Mouse (Mus musculus) neural tube, embryonic 11.5 days (tissue): ENCODE data around the gene Fhod1. TPM values are rescaled to one million over a fixed set of nuclear protein-coding genes. Genes with fewer than 3 reads are reported as not detected.
A peak's percentile ranks its signal among the peaks of the same experiment; 100 is the strongest.

Experiments
- ATAC-seq: fragments of 200-750 bp; cut with Nextera tagmentation; 2 replicates; pipeline ENCODE4 v1.8.0; 2017; ENCODE audit warnings: moderate number of reproducible peaks, mild to moderate bottlenecking, moderate TSS enrichment, moderate library complexity; ENCODE audit not compliant: insufficient read depth, low FRiP score, low TSS enrichment
- DNase-seq: peaks from one replicate; pipeline ENCODE4 v3.0.0-alpha.2; 2015; ENCODE audit warnings: low spot score
- H3K27ac ChIP-seq: fragments of 300-500 bp; sonication (generic); 2 replicates; pipeline ENCODE4 v1.5.1; 2014; ENCODE audit warnings: low read depth, mild to moderate bottlenecking, low read length
- H3K27me3 ChIP-seq: fragments of 300-500 bp; sonication (generic); 2 replicates; pipeline ENCODE4 v1.6.1; 2014; ENCODE audit warnings: mild to moderate bottlenecking, low read length, mixed read lengths; ENCODE audit not compliant: control insufficient read depth, insufficient read depth
- H3K36me3 ChIP-seq: fragments of 300-500 bp; sonication (generic); 2 replicates; pipeline ENCODE4 v1.6.1; 2014; ENCODE audit warnings: mild to moderate bottlenecking, low read length, moderate library complexity, mixed read lengths; ENCODE audit not compliant: control insufficient read depth, insufficient read depth
- H3K4me1 ChIP-seq: fragments of 300-500 bp; sonication (generic); 2 replicates; pipeline ENCODE4 v1.6.1; 2014; ENCODE audit warnings: low read length, mixed read lengths; ENCODE audit not compliant: control insufficient read depth, insufficient read depth
- H3K4me2 ChIP-seq: fragments of 300-500 bp; sonication (generic); 2 replicates; pipeline ENCODE4 v1.6.1; 2014; ENCODE audit warnings: low read depth, mild to moderate bottlenecking, moderate library complexity
- H3K4me3 ChIP-seq: fragments of 300-500 bp; sonication (generic); 2 replicates; pipeline ENCODE4 v1.5.1; 2014; ENCODE audit warnings: low read depth, low read length
- H3K9ac ChIP-seq: fragments of 300-500 bp; sonication (generic); 2 replicates; pipeline ENCODE4 v1.6.1; 2014; ENCODE audit warnings: mild to moderate bottlenecking, low read length
- H3K9me3 ChIP-seq: fragments of 300-500 bp; sonication (generic); 2 replicates; pipeline ENCODE4 v1.6.1; 2016; ENCODE audit warnings: low read length; ENCODE audit not compliant: control insufficient read depth
- WGBS: fragments of 180-500 bp; shearing (Covaris S2); extraction: QIAGEN DNeasy Blood & Tissue Kit; methylation state at CpG from one replicate; pipeline ENCODE4 v1.1.7; 2014; 5-methylcytosine and 5-hydroxymethylcytosine counted together
- polyA plus RNA-seq: library from polyadenylated mRNA; unstranded; fragments of >200 nt; fragmentation: Nextera tagmentation; extraction: Ambion mirVana; gene quantifications from 2 replicates; pipeline ENCODE4 v1.2.1, GENCODE M21; 2014

Fhod1 gene
- polyA plus RNA-seq, 1 experiment from 2014 or later = 1.8 TPM

DNA sequence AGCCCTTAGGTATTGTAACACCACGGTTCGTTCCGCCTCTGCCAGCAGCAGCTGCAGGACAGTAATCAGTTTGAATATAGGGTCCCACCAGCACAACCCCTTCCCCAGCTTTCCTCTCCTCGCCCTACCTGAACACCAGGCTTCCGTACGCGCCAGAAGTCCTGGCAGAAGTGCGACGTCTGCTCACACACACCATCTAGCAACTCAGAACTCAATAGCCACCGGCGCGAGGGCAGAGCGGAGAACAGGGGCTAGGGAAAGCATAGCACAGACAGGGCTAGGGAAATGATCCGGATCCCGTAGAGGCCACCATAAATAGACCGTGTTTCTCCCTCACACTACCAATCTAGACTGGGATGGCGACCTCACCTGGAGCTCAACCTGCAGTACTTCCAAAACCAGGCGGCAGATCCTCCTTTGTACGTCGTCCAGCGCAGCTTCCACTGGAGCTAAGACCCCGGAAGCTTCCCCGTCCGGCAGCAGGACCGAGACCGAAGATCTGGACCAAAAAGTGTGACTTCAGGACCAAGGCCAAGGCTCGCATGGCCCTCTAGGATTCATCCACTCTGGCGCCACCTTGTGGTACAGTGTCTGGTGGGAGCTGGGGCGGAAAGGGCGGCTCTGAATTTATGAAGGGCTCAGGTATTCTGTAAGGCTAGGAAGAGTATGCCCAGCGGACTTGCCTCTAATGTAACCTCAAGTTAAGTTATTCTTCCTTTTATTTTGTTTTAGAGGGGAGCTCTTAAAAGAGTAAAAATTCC is 57.0 kb downstream of the Fhod1 start:
- Histone ChIP-seq H3K9me3 (no peaks in the 10 kb centered on the region), H3K4me2 (peak overlapping the region; percentile 74), H3K4me3 (peak overlapping the region; percentile 47; the same call in 1 of the 2 replicates), H3K27me3 (peaks cover 11% of the 10 kb centered on the region), H3K9ac (no peak overlapping the region), H3K27ac (no peak overlapping the region), H3K4me1 (0 out of 2 replicates have a peak, but pooled peaks cover 10% of the 10 kb centered on the region), H3K36me3 (no peaks in the 10 kb centered on the region)
- ATAC-seq = no peak
- 9% methylated on average over 31 of the region's 31 CpGs for WGBS
- DNase-seq = peak; percentile 91

DNA sequence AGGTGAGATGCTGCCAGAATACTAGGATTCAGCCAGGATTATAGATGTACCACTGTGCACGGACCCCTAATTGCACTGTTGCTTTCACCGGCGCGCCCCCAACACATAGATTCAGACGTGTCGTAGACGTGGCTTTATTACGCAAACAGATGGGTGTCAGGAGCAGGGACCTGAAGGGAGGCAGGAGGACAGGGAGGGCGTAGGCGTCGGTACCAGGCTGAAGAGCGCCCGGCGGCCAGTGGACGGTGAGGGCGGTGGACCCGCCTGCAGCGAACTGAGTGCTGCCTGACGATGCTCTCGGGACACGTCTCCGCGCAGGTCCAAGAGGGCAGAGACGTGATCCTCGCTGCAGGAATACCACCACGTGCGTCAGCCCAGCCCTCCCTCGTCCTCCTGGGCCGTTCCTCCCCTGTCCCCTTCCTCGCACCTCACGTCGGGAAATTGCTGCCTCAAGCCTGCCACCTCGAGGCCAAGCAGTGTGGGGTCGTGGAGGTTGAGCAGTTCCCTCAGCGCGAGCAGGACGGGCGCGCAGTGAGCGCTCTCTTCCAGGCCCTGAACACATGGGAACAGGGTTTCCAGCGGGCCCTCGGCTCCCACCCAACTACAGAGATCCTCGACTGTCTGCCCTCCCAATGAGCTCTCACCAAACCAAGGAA is 57.8 kb downstream of the Fhod1 start, which contains the start of gene 4931428F04Rik:
Gene 4931428F04Rik (minus strand): TSS at position 60 of the 656 bp plus-strand sequence.
- Histone ChIP-seq H3K4me1 (0 out of 2 replicates have a peak, but pooled peaks cover 10% of the 10 kb centered on the region), H3K4me3 (peak within 1 kb of the TSS; percentile 47), H3K9ac (peak within 1 kb of the TSS; percentile 72), H3K27me3 (peaks cover 11% of the 10 kb centered on the region), H3K27ac (peak within 1 kb of the TSS; percentile 67), H3K4me2 (peak within 1 kb of the TSS; percentile 74), H3K36me3 (no peaks in the 10 kb centered on the region), H3K9me3 (no peaks in the 10 kb centered on the region)
- DNase-seq (peak; percentile 72), ATAC-seq (peak; percentile 24)
- 2% methylated on average over 38 of the region's 43 CpGs for WGBS

- Histone ChIP-seq H3K4me2 (peak overlapping the region; percentile 74), H3K36me3 (no peaks in the 10 kb centered on the region), H3K9me3 (no peaks in the 10 kb centered on the region), H3K9ac (peak overlapping the region; percentile 72), H3K27me3 (peaks cover 11% of the 10 kb centered on the region), H3K4me1 (0 out of 2 replicates have a peak, but pooled peaks cover 10% of the 10 kb centered on the region), H3K27ac (peak overlapping the region; percentile 67), H3K4me3 (peak overlapping the region; percentile 47)
- under 1% methylated on average over 53 of the region's 53 CpGs for WGBS
- DNase-seq = peak; percentile 98
- ATAC-seq = peak; percentile 93
Measured at GRCm38 (mm10) chr8:105288958-105289732, 58.6 kb downstream of the Fhod1 start.

GRCm38 (mm10) chr8:105288231-105288630 is 59.5 kb downstream of the Fhod1 start:
- Histone ChIP-seq H3K4me1 (0 out of 2 replicates have a peak, but pooled peaks cover 10% of the 10 kb centered on the region), H3K9ac (peak overlapping the region; percentile 46), H3K4me2 (peak overlapping the region; percentile 74), H3K9me3 (no peaks in the 10 kb centered on the region), H3K27ac (no peak overlapping the region), H3K36me3 (no peaks in the 10 kb centered on the region), H3K4me3 (peak overlapping the region; percentile 47), H3K27me3 (peaks cover 11% of the 10 kb centered on the region)
- ATAC-seq (no peak), DNase-seq (no peak)
- 86% methylated on average over 5 of the region's 5 CpGs for WGBS

- H3K4me2 ChIP-seq = peak overlapping the region; percentile 7; the same call in 1 of the 2 replicates
- ATAC-seq (no peak), DNase-seq (no peak)
- peaks cover 11% of the 10 kb centered on the region for H3K27me3 ChIP-seq
- 0 out of 2 replicates have a peak, but pooled peaks cover 10% of the 10 kb centered on the region for H3K4me1 ChIP-seq
- H3K9me3 ChIP-seq = no peaks in the 10 kb centered on the region
- no peak overlapping the region for H3K27ac ChIP-seq
- H3K4me3 ChIP-seq = no peak overlapping the region
- no peak overlapping the region; the same call in 1 of the 2 replicates for H3K9ac ChIP-seq
- 0 out of 2 replicates have a peak, but pooled peaks cover 2% of the 10 kb centered on the region for H3K36me3 ChIP-seq
- 88% methylated on average over 4 of the region's 4 CpGs for WGBS
Measured at GRCm38 (mm10) chr8:105286907-105287306, 60.8 kb downstream of the Fhod1 start.

- no peak for ATAC-seq
- no peak overlapping the region for H3K9ac ChIP-seq
- H3K4me2 ChIP-seq = no peak overlapping the region
- H3K4me3 ChIP-seq = no peak overlapping the region
- H3K27me3 ChIP-seq = peaks cover 10% of the 10 kb centered on the region
- DNase-seq = no peak
- H3K36me3 ChIP-seq = 0 out of 2 replicates have a peak, but pooled peaks cover 4% of the 10 kb centered on the region
- H3K27ac ChIP-seq = no peak overlapping the region
- 44% methylated on average over 12 of the region's 12 CpGs for WGBS
- 0 out of 2 replicates have a peak, but pooled peaks cover 10% of the 10 kb centered on the region for H3K4me1 ChIP-seq
- H3K9me3 ChIP-seq = no peaks in the 10 kb centered on the region
Measured at GRCm38 (mm10) chr8:105285514-105285913, 62.2 kb downstream of the Fhod1 start.

DNA sequence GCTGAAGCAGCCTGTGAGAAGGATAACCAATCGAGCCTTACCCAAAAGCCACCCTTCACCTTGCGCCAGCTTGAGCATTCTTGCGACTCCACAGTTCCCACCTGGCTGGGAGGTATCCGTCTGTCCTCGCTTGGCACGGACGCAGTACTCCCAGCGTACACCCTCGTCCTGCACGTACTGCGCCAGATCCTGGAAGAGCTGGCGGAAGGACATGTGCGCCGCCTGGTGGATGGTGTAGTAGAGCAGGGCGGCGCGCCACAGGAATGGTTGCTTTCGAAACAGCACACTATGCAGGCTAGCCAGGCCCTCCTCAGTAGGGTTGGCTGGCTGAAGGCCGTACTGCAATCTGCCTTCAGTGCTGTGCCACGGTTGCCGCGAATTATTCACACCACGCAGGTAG is 64.7 kb downstream of the Fhod1 start:
- ATAC-seq = peak; percentile 40; the same call in 1 of the 2 replicates
- Histone ChIP-seq H3K4me3 (no peak overlapping the region), H3K27ac (no peak overlapping the region), H3K9me3 (no peaks in the 10 kb centered on the region), H3K9ac (no peak overlapping the region), H3K4me1 (no peaks in the 10 kb centered on the region), H3K36me3 (0 out of 2 replicates have a peak, but pooled peaks cover 4% of the 10 kb centered on the region), H3K4me2 (no peak overlapping the region), H3K27me3 (peaks cover 27% of the 10 kb centered on the region)
- WGBS = 15% methylated on average over 21 of the region's 23 CpGs
- peak; percentile 64 for DNase-seq

- Histone ChIP-seq H3K9me3 (no peaks in the 10 kb centered on the region), H3K27me3 (peaks cover 35% of the 10 kb centered on the region), H3K4me1 (no peaks in the 10 kb centered on the region), H3K4me3 (no peak overlapping the region), H3K9ac (no peak overlapping the region), H3K27ac (no peak overlapping the region), H3K4me2 (no peak overlapping the region), H3K36me3 (0 out of 2 replicates have a peak, but pooled peaks cover 4% of the 10 kb centered on the region)
- 85% methylated on average over 4 of the region's 4 CpGs for WGBS
- ATAC-seq (no peak), DNase-seq (no peak)
Measured at GRCm38 (mm10) chr8:105282239-105282638, 65.5 kb downstream of the Fhod1 start.
